Mouse (Mus musculus) erythroblast, embryonic 14.5 days (primary cell): Measurements from ENCODE around the gene Tax1bp1. TPM values are rescaled to one million over a fixed set of nuclear protein-coding genes. Genes with fewer than 3 reads are reported as not detected.

Experiments used
- H3K27me3 ChIP-seq: 2 replicates; pipeline ENCODE4 v1.6.1; 2012; ENCODE audit warnings: inconsistent platforms; ENCODE audit not compliant: control insufficient read depth
- H3K36me3 ChIP-seq: 2 replicates; pipeline ENCODE4 v1.6.1; 2012; ENCODE audit warnings: mild to moderate bottlenecking, inconsistent platforms; ENCODE audit not compliant: control insufficient read depth
- H3K4me1 ChIP-seq: 2 replicates; pipeline ENCODE4 v1.6.1; 2012; ENCODE audit warnings: inconsistent platforms; ENCODE audit not compliant: control insufficient read depth
- H3K4me3 ChIP-seq: replicated peaks from 2 replicates; pipeline ENCODE3; 2012; ENCODE audit warnings: moderate library complexity, mild to moderate bottlenecking, inconsistent platforms
- H3K9me3 ChIP-seq: 2 replicates; pipeline ENCODE4 v1.6.1; 2012; ENCODE audit warnings: low read length, inconsistent platforms, mixed read lengths; ENCODE audit not compliant: control insufficient read depth
- GATA1 ChIP-seq: IDR thresholded peaks from 2 replicates; pipeline ENCODE4 v1.6.1; 2012; ENCODE audit warnings: low read length, inconsistent platforms, mixed read lengths
- TAL1 ChIP-seq: IDR thresholded peaks from 3 replicates; pipeline ENCODE4 v1.6.1; 2012; ENCODE audit warnings: low read length, inconsistent platforms, mixed read lengths
- polyA plus RNA-seq: library from polyadenylated mRNA; stranded (reverse); fragments of >175 nt; gene quantifications from 2 replicates; pipeline ENCODE4 v1.2.3, GENCODE M21; 2012

The Tax1bp1 gene
- polyA plus RNA-seq, 1 experiment: 2.0 TPM

- Histone ChIP-seq H3K4me3 (no peak overlapping the region), H3K27me3 (no peaks in the 10 kb centered on the region), H3K9me3 (no peaks in the 10 kb centered on the region), H3K36me3 (no peaks in the 10 kb centered on the region), H3K4me1 (no peaks in the 10 kb centered on the region)
- TF ChIP-seq GATA1 (no peak), TAL1 (no peak)
Observed at GRCm38 (mm10) chr6:52805237-52805856, 91.8 kb downstream of the Tax1bp1 start.

Other genes starting within 250 kb of the Tax1bp1 start
- 0.26 and 0.50 TPM in 2 replicates for gene Hibadh, start 73.3 kb upstream of the Tax1bp1 start, polyA plus RNA-seq